10 mouse cellular contexts compared by ENCODE assay signal in the genomic region with DNA sequence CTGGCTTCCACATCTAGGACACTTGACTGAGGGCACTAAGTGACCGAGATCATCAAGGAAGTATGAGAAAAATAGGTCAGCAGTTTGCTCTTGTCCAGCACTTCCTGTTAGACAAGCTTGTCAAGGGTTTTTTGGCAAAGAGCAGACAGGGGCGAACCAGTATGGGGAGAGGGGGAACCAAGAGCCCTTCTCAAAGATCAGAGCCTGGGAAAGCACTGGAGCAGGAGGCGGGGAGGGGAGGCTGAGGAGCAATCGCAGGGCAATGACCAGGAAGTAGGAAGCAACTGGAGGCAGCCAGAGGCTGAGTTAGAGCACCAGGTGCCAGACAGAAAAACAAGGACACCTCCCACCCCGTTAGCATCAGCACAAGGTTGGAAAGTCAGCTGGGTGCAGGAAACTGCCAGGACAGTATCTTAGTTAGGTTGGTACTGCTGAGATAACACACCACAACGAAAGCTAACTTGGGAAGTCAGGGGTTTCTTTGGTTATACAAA. TPM values are rescaled to one million over a fixed set of nuclear protein-coding genes. Genes with fewer than 3 reads are reported as not detected.
DNase-seq lines count a peak whose midpoint lies in the region; ATAC-seq and TF ChIP-seq lines count a peak whose summit lies in the region.
"Had no signal": no experiment of that assay in that cellular context is flagged by ENCODE, and none has a peak within 500 bp of the region (broad histone marks: within the 10 kb centered on the region; RNA-seq: fewer than 3 reads in every experiment).

No protein-coding gene starts in this region.

- no peaks in the 10 kb centered on the region for H3K27me3 ChIP-seq in MEL (ENCODE audit: control insufficient read depth in 1 of 2, insufficient read depth in 2 of 2, low read length in 2 of 2)
- H3K27me3 ChIP-seq in intestine, postnatal 0 days (replicated peaks; ENCODE audit: control insufficient read depth, insufficient read depth, low read length): no peaks in the 10 kb centered on the region
- no peaks in the 10 kb centered on the region for H3K27me3 ChIP-seq in lung, embryonic 15.5 days

- H3K4me1 ChIP-seq in MEL (ENCODE audit: control insufficient read depth in 1 of 2, insufficient read depth in 2 of 2, low read length in 2 of 2): peaks cover 5 to 27% of the 10 kb centered on the region in 2 experiments
- peaks cover 12% of the 10 kb centered on the region for H3K4me1 ChIP-seq in brown adipose tissue, adult 24 weeks (ENCODE audit: control insufficient read depth, insufficient read depth, insufficient read length, low read length)
- peaks cover 29% of the 10 kb centered on the region; the same call in 1 of the 2 replicates for H3K4me1 ChIP-seq in intestine, postnatal 0 days (replicated peaks; ENCODE audit: control insufficient read depth, insufficient read depth, low read length)
- H3K4me1 ChIP-seq in lung, embryonic 15.5 days: peaks cover 94% of the 10 kb centered on the region

- H3K79me2 ChIP-seq in MEL (ENCODE audit: control insufficient read depth, insufficient read depth, low read length, poor library complexity): peaks cover 1% of the 10 kb centered on the region; the same call in 1 of the 2 replicates

- 9% methylated on average over 6 of the region's 6 CpGs for WGBS in intestine, postnatal 0 days
- WGBS in lung, embryonic 15.5 days: 9% methylated on average over 6 of the region's 6 CpGs

- DNase-seq in MEL (ENCODE audit: low read depth, low spot score): peak; percentile 25
- DNase-seq in adrenal gland, postnatal 25 days: no peak
- DNase-seq in adrenal gland, postnatal 4 days (ENCODE audit: low spot score in 2 of 2): no peak
- no peak for DNase-seq in urinary bladder, postnatal 10 days (ENCODE audit: low spot score)
- DNase-seq in natural killer cell, adult 2 months (ENCODE audit: low spot score in 2 of 2): no peak
- DNase-seq: right cerebral cortex, postnatal 25 days had no signal

- TF ChIP-seq POLR2A in MEL (IDR thresholded peaks at IDR 0.05; ENCODE audit: control insufficient read depth in 1 of 2, insufficient read depth in 1 of 2, low read depth in 1 of 2, low read length in 2 of 2, poor library complexity in 1 of 2): no peak

- H3K9ac ChIP-seq in MEL (ENCODE audit: control insufficient read depth, low read depth, low read length, poor library complexity, severe bottlenecking): no peak overlapping the region
- H3K9ac ChIP-seq in intestine, postnatal 0 days (ENCODE audit: low read depth, low read length): no peak overlapping the region
- H3K9ac ChIP-seq in lung, embryonic 15.5 days: no peak overlapping the region
- H3K9ac ChIP-seq: liver, embryonic 14.5 days had no signal

- H3K9me3 ChIP-seq in MEL (replicated peaks; ENCODE audit: insufficient read depth, low read length): no peaks in the 10 kb centered on the region
- H3K9me3 ChIP-seq in intestine, postnatal 0 days (ENCODE audit: control insufficient read depth): no peaks in the 10 kb centered on the region
- no peaks in the 10 kb centered on the region for H3K9me3 ChIP-seq in lung, embryonic 15.5 days

- no peak overlapping the region for H3K4me3 ChIP-seq in MEL (ENCODE audit: control insufficient read depth in 1 of 2, insufficient read depth in 1 of 2, low read depth in 2 of 2, low read length in 2 of 2)
- H3K4me3 ChIP-seq in brown adipose tissue, adult 24 weeks (ENCODE audit: insufficient read depth, low read depth, low read length): no peak overlapping the region
- no peak overlapping the region for H3K4me3 ChIP-seq in intestine, postnatal 0 days (ENCODE audit: low read depth, low read length)
- no peak overlapping the region for H3K4me3 ChIP-seq in lung, embryonic 15.5 days

- TF ChIP-seq CTCF in MEL (IDR thresholded peaks at IDR 0.05 in 2 of 3, conservative IDR thresholded peaks at IDR 0.05 in 1 of 3; ENCODE audit: control insufficient read depth in 1 of 3, insufficient read depth in 1 of 3, low read depth in 2 of 3, low read length in 3 of 3, poor library complexity in 1 of 3, severe bottlenecking in 1 of 3): no peak
- no peak for TF ChIP-seq CTCF in intestine, postnatal 0 days (IDR thresholded peaks at IDR 0.05; ENCODE audit: low read depth)

- TF ChIP-seq RAD21 in MEL (IDR thresholded peaks at IDR 0.05; ENCODE audit: low read depth, low read length): no peak

- peaks cover 0 to 10% of the 10 kb centered on the region in 2 experiments; a peak in 2 of 4 replicates for H3K36me3 ChIP-seq in MEL (ENCODE audit: control insufficient read depth in 1 of 2, insufficient read depth in 2 of 2, low read length in 2 of 2)
- H3K36me3 ChIP-seq in intestine, postnatal 0 days (ENCODE audit: control insufficient read depth, insufficient read depth): no peaks in the 10 kb centered on the region
- H3K36me3 ChIP-seq in lung, embryonic 15.5 days: no peaks in the 10 kb centered on the region

- peak; percentile 32 to 35; a peak in 2 of 4 replicates for TF ChIP-seq EP300 in MEL (IDR thresholded peaks at IDR 0.05; ENCODE audit: low read depth in 1 of 2, low read length in 2 of 2)

- ATAC-seq in intestine, postnatal 0 days: peak; percentile 55
- ATAC-seq in lung, embryonic 15.5 days (ENCODE audit: borderline replicate concordance, extremely low read depth, low FRiP score, low TSS enrichment): no peak

- no peak overlapping the region for H3K27ac ChIP-seq in MEL (ENCODE audit: control insufficient read depth, low read depth, low read length)
- peak overlapping the region; percentile 14; the same call in 1 of the 2 replicates for H3K27ac ChIP-seq in brown adipose tissue, adult 24 weeks (replicated peaks; ENCODE audit: low read depth, low read length)
- H3K27ac ChIP-seq in intestine, postnatal 0 days (ENCODE audit: low read depth, low read length): peak overlapping the region; percentile 61; the same call in 1 of the 2 replicates
- peak overlapping the region; percentile 65 for H3K27ac ChIP-seq in lung, embryonic 15.5 days
- H3K27ac ChIP-seq: liver, embryonic 14.5 days had no signal

- H3K4me2 ChIP-seq in intestine, postnatal 0 days (replicated peaks; ENCODE audit: low read depth): 0 out of 2 replicates have a peak overlapping the region, but pooled peaks have one; percentile 4
- H3K4me2 ChIP-seq in lung, embryonic 15.5 days: 0 out of 2 replicates have a peak overlapping the region, but pooled peaks have one; percentile 0

TF ChIP-seq in MEL, 35 proteins besides CTCF, POLR2A, EP300 and RAD21:
- TF ChIP-seq USF2 (IDR thresholded peaks at IDR 0.05; ENCODE audit: borderline replicate concordance in 1 of 2, insufficient read depth in 1 of 2, low read depth in 1 of 2, low read length in 2 of 2) (no peak), NELFE (IDR thresholded peaks at IDR 0.05; ENCODE audit: low read depth, low read length) (no peak), POLR2AphosphoS2 (IDR thresholded peaks at IDR 0.05; ENCODE audit: low read length) (no peak), SIN3A (IDR thresholded peaks at IDR 0.05; ENCODE audit: low read length) (peak; percentile 53; the same call in 1 of the 2 replicates), RCOR1 (IDR thresholded peaks at IDR 0.05; ENCODE audit: low read depth, low read length) (no peak), GATA1 (IDR thresholded peaks at IDR 0.05; ENCODE audit: low read depth, low read length) (0 out of 2 replicates have a peak, but pooled peaks have one; percentile 2), GABPA (IDR thresholded peaks at IDR 0.05; ENCODE audit: low read depth, low read length) (no peak), TCF12 (IDR thresholded peaks at IDR 0.05; ENCODE audit: low read depth, low read length) (no peak; the same call in 1 of the 2 replicates), MEF2A (IDR thresholded peaks at IDR 0.05; ENCODE audit: extremely low read depth, insufficient replicate concordance, low read depth, low read length, poor library complexity, severe bottlenecking) (no peak), MYC (IDR thresholded peaks at IDR 0.05; ENCODE audit: low read depth, low read length) (no peak), TAL1 (IDR thresholded peaks at IDR 0.05; ENCODE audit: low read length) (no peak), ELF1 (IDR thresholded peaks at IDR 0.05; ENCODE audit: low read depth, low read length) (0 out of 2 replicates have a peak, but pooled peaks have one; percentile 22), ZMIZ1 (IDR thresholded peaks at IDR 0.05; ENCODE audit: low read depth, low read length) (no peak), UBTF (IDR thresholded peaks at IDR 0.05; ENCODE audit: borderline replicate concordance, insufficient read depth, low read depth, low read length) (no peak), USF1 (IDR thresholded peaks at IDR 0.05; ENCODE audit: low read depth, low read length) (no peak), MXI1 (IDR thresholded peaks at IDR 0.05; ENCODE audit: low read depth, low read length) (no peak), TBP (IDR thresholded peaks at IDR 0.05; ENCODE audit: low read depth, low read length) (no peak), ETS1 (IDR thresholded peaks at IDR 0.05; ENCODE audit: low read depth, low read length) (peak; percentile 66; the same call in 1 of the 2 replicates), KAT2A (conservative IDR thresholded peaks at IDR 0.05; ENCODE audit: low read depth, low read length) (no peak), MYB (IDR thresholded peaks at IDR 0.05; ENCODE audit: low read depth, low read length) (no peak)

RNA-seq across cellular contexts. Expression of gene Vav2, which starts 8.2 kb away (rescaled TPM):
- total RNA-seq in MEL (2012; rRNA removed): 7.4 and 8.8 TPM in 2 replicates
- polyA plus RNA-seq in MEL (2012; ENCODE audit: insufficient read depth in 1 of 2, insufficient read length in 2 of 2, low read depth in 1 of 2, low replicate concordance in 2 of 2, missing spikeins in 1 of 2): 10 to 100 TPM in 1 of 2 experiments, not detected in 1; 15.9 TPM
- 6.6 and 8.0 TPM in 2 replicates for polyA plus RNA-seq in brown adipose tissue, adult 24 weeks (2012; ENCODE audit: insufficient read depth, insufficient read length, missing spikeins)
- polyA plus RNA-seq in intestine, postnatal 0 days (2015; fragmentation: Nextera tagmentation; extraction: Ambion mirVana): 5.4 and 6.8 TPM in 2 replicates
- 9.0 and 9.7 TPM in 2 replicates for polyA plus RNA-seq in lung, embryonic 15.5 days (2015; fragmentation: Nextera tagmentation; extraction: Ambion mirVana)
- total RNA-seq in adrenal gland, postnatal 25 days (2021): 25.0 and 26.8 TPM in 2 replicates
- total RNA-seq in adrenal gland, postnatal 4 days (2021): 10 to 100 TPM; 30.9 to 34.5 TPM

RNA-seq across cellular contexts. Expression of gene Brd3os, which starts 23.5 kb away (rescaled TPM):
- 0.31 and 0.72 TPM in 2 replicates for total RNA-seq in MEL (2012; rRNA removed)
- polyA plus RNA-seq in MEL (2012; ENCODE audit: insufficient read depth in 1 of 2, insufficient read length in 2 of 2, low read depth in 1 of 2, low replicate concordance in 2 of 2, missing spikeins in 1 of 2): 1 to 10 TPM in 1 of 2 experiments, not detected in 1; 2.9 TPM
- 0.79 TPM in 1 of 2 replicates, not detected in the other for polyA plus RNA-seq in brown adipose tissue, adult 24 weeks (2012; ENCODE audit: insufficient read depth, insufficient read length, missing spikeins)
- polyA plus RNA-seq in intestine, postnatal 0 days (2015; fragmentation: Nextera tagmentation; extraction: Ambion mirVana): 1.5 and 1.8 TPM in 2 replicates
- 6.2 and 7.1 TPM in 2 replicates for polyA plus RNA-seq in lung, embryonic 15.5 days (2015; fragmentation: Nextera tagmentation; extraction: Ambion mirVana)
- 11.0 and 12.8 TPM in 2 replicates for total RNA-seq in adrenal gland, postnatal 25 days (2021)
- 1 to 10 TPM; 7.7 to 7.8 TPM for total RNA-seq in adrenal gland, postnatal 4 days (2021)
